Mouse (Mus musculus) A20 (cell line): Measurements from ENCODE around the gene Rdm1.
"Not testable (repeated sequence)": the region's sequence is repeated elsewhere in the genome, so short reads cannot be mapped to it uniquely, and the experiment has no call there.

Source experiments
- DNase-seq: peaks from one replicate; pipeline ENCODE4 v3.0.0-alpha.2; 2011; ENCODE audit warnings: low read depth, low spot score

Gene Rdm1

GRCm38 (mm10) chr11:101616948-101617767 is 9.8 kb upstream of the Rdm1 start:
- DNase-seq = no peak

GRCm38 (mm10) chr11:101617849-101618248 is 9.1 kb upstream of the Rdm1 start:
- peak; percentile 65 for DNase-seq

GRCm38 (mm10) chr11:101618596-101618995 is 8.4 kb upstream of the Rdm1 start:
- no peak for DNase-seq

- not testable (repeated sequence) for DNase-seq
Measured at GRCm38 (mm10) chr11:101620022-101620655, 6.9 kb upstream of the Rdm1 start.

GRCm38 (mm10) chr11:101626649-101626994 is 373 bp upstream of the Rdm1 start:
- no peak for DNase-seq

GRCm38 (mm10) chr11:101627857-101628559 is 1.0 kb downstream of the Rdm1 start:
- DNase-seq = no peak

GRCm38 (mm10) chr11:101628733-101629417 is 1.9 kb downstream of the Rdm1 start:
- peak; percentile 42 for DNase-seq

- no peak for DNase-seq
Measured at GRCm38 (mm10) chr11:101635660-101636059, 8.7 kb downstream of the Rdm1 start.

- no peak for DNase-seq
Measured at GRCm38 (mm10) chr11:101639761-101640160, 12.8 kb downstream of the Rdm1 start.

GRCm38 (mm10) chr11:101640857-101641709 is 14.1 kb downstream of the Rdm1 start:
- DNase-seq = peak; percentile 85

- peak; percentile 84 for DNase-seq
Measured at GRCm38 (mm10) chr11:101641710-101642642, 15.0 kb downstream of the Rdm1 start.

- peak; percentile 56 for DNase-seq
Measured at GRCm38 (mm10) chr11:101642931-101643330, 15.9 kb downstream of the Rdm1 start.

GRCm38 (mm10) chr11:101644591-101644990 is 17.6 kb downstream of the Rdm1 start:
- DNase-seq = peak; percentile 39

- DNase-seq = not testable (repeated sequence)
Measured at GRCm38 (mm10) chr11:101645043-101645410, 18.0 kb downstream of the Rdm1 start.

GRCm38 (mm10) chr11:101645411-101646282 is 18.7 kb downstream of the Rdm1 start:
- DNase-seq = peak; percentile 88

- not testable (repeated sequence) for DNase-seq
Measured at GRCm38 (mm10) chr11:101646283-101646794, 19.3 kb downstream of the Rdm1 start.

GRCm38 (mm10) chr11:101647093-101647492 is 20.1 kb downstream of the Rdm1 start:
- not testable (repeated sequence) for DNase-seq

- DNase-seq = no peak
Measured at GRCm38 (mm10) chr11:101656356-101656755, 29.4 kb downstream of the Rdm1 start.

GRCm38 (mm10) chr11:101657528-101657885 is 30.5 kb downstream of the Rdm1 start:
- DNase-seq = no peak
